Mouse (Mus musculus): ENCODE measurements at regions not wholly inside any gene's neighbourhood (a gene's known extent, or its start where the extent isn't known, plus 50 kb on each side); places are given as distances from the start of the nearest gene placed in this dataset.

- no peak for DNase-seq
Observed at GRCm38 (mm10) chr14:73730796-73731195, 69.8 kb downstream of the Gm21750 start.

- no peak for DNase-seq
Observed at GRCm38 (mm10) chr14:73732161-73732560, 71.1 kb downstream of the Gm21750 start.

- DNase-seq, result no peak
Observed at GRCm38 (mm10) chr14:73750790-73751189, 89.8 kb downstream of the Gm21750 start.

GRCm38 (mm10) chr14:73759986-73760385 is 99.0 kb downstream of the Gm21750 start:
- DNase-seq, result no peak

GRCm38 (mm10) chr14:73772964-73773363 is 111.9 kb downstream of the Gm21750 start:
- DNase-seq, result no peak

GRCm38 (mm10) chr14:73773810-73774209 is 112.8 kb downstream of the Gm21750 start:
- DNase-seq, result no peak

GRCm38 (mm10) chr14:73776066-73776465 is 115.0 kb downstream of the Gm21750 start:
- DNase-seq, result peak; percentile 14

- DNase-seq, result no peak
Observed at GRCm38 (mm10) chr14:73807169-73807568, 146.1 kb downstream of the Gm21750 start.

- DNase-seq, result no peak
Observed at GRCm38 (mm10) chr14:73838890-73839289, 177.9 kb downstream of the Gm21750 start.

- DNase-seq, result no peak
Observed at GRCm38 (mm10) chr14:73861782-73862181, 200.8 kb downstream of the Gm21750 start.

GRCm38 (mm10) chr14:73874337-73874736 is 213.3 kb downstream of the Gm21750 start:
- DNase-seq, result no peak

- DNase-seq, result no peak
Observed at GRCm38 (mm10) chr14:73875916-73876315, 214.9 kb downstream of the Gm21750 start.

- DNase-seq, result no peak
Observed at GRCm38 (mm10) chr14:73878267-73878666, 217.2 kb downstream of the Gm21750 start.

- DNase-seq, result no peak
Observed at GRCm38 (mm10) chr14:73878866-73879419, 217.9 kb downstream of the Gm21750 start.

GRCm38 (mm10) chr14:73891451-73891850 is 230.4 kb downstream of the Gm21750 start:
- DNase-seq, result no peak

- DNase-seq, result no peak
Observed at GRCm38 (mm10) chr14:73894844-73895243, 233.8 kb downstream of the Gm21750 start.

- DNase-seq, result peak; percentile 2
Observed at GRCm38 (mm10) chr14:73895266-73895665, 234.2 kb downstream of the Gm21750 start.

- DNase-seq, result no peak
Observed at GRCm38 (mm10) chr14:73899078-73899477, 238.1 kb downstream of the Gm21750 start.

GRCm38 (mm10) chr14:73902085-73902713 is 241.2 kb downstream of the Gm21750 start:
- no peak for DNase-seq

- DNase-seq, result no peak
Observed at GRCm38 (mm10) chr14:73913756-73914448, 252.9 kb downstream of the Gm21750 start.

GRCm38 (mm10) chr14:73915990-73916389 is 255.0 kb downstream of the Gm21750 start:
- DNase-seq, result no peak

GRCm38 (mm10) chr14:73931095-73931494 is 270.1 kb downstream of the Gm21750 start:
- DNase-seq, result no peak

GRCm38 (mm10) chr14:73947316-73947715 is 286.3 kb downstream of the Gm21750 start:
- no peak for DNase-seq

GRCm38 (mm10) chr14:73952511-73952910 is 291.5 kb downstream of the Gm21750 start:
- DNase-seq, result no peak

All from liver (tissue).